Mouse (Mus musculus): ENCODE measurements around the gene A830031A19Rik. TPM values are rescaled to one million over a fixed set of nuclear protein-coding genes. Genes with fewer than 3 reads are reported as not detected.

The A830031A19Rik gene
- polyA plus RNA-seq (2015; fragmentation: Illumina TruSeq; extraction: RNeasy Lipid Tissue Mini Kit (QIAGEN cat#74804); ENCODE audit: insufficient read depth, low read depth, low replicate concordance): not detected

DNA sequence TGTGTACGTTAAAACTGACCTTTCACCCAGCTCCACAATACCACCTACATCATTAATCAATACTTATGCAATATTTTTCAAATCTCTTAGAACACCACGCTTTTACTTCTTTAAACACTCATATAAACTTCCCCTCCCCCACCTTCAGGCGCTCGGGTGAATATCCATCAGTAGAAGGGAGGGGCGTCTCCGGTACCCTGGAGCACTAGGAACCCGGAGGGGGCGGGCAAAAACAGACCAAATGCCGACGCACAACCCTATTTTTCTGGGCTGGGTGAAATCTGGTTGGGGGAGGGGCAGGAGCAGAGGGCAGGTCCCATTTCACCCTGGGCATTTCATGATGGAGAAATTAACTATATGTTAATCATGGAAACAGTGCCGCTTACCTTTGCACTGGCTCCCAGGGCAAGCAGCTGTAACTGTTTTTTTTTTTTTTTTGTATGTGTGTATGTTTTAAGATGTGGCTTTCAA, at the start of gene A830031A19Rik:
Gene A830031A19Rik, minus strand, starts transcription at position 421 of the 471 bp plus-strand sequence.

DNA sequence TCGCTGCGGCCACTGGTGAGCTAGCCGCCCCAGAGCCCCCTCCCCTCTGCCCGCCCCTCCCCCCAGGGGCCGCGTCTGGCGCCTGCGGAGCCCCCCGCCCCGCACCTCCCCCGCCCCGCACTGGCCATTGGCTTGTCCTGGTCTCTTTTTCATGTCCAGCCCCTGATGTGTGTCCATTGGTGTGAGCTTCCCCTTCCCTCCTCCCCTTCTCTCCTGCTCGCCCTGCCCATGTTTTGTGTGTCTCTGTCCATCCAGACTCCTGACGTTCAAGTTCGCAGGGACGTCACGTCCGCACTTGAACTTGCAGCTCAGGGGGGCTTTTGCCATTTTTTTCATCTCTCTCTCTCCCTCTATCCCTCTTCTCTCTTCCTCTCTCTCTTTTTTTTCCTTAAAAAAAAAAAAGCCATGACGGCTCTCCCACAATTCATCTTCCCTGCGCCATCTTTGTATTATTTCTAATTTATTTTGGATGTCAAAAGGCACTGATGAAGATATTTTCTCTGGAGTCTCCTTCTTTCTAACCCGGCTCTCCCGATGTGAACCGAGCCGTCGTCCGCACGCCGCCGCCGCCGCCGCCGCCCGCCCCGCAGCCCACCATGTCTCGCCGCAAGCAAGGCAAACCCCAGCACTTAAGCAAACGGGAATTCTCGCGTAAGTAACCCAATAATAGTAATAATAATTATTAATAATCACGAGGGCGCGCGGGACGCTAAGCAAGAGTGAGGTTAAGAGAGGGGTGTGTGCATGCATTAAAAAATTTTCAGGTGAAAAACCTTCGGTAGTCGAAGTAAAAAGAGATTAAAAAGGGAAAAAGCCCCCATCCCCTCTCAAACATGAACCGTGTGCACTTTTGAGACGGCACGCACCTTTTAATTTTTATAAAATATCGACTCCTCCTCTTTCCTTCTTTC, 3.2 kb upstream of the A830031A19Rik start, which contains the start of gene Bcl11a:
Gene Bcl11a, plus strand, starts transcription at position 262 of the 911 bp plus-strand sequence.

Other genes starting within 250 kb of the A830031A19Rik start
- gene Papolg, start 179.8 kb downstream of the A830031A19Rik start, polyA plus RNA-seq (2015; fragmentation: Illumina TruSeq; extraction: RNeasy Lipid Tissue Mini Kit (QIAGEN cat#74804); ENCODE audit: insufficient read depth, low read depth, low replicate concordance): 1.2 TPM
- gene Bcl11a, start 3.0 kb upstream of the A830031A19Rik start, polyA plus RNA-seq (2015; fragmentation: Illumina TruSeq; extraction: RNeasy Lipid Tissue Mini Kit (QIAGEN cat#74804); ENCODE audit: insufficient read depth, low read depth, low replicate concordance): 1.2 TPM

Data from pancreas, adult 10 weeks (tissue).